Mouse (Mus musculus) lung, adult 18-20 months (tissue): ENCODE data around the gene Gm20388.

Source experiments
- DNase-seq, 2 experiments: peaks; one replicate each; pipeline ENCODE4 v3.0.0; 2022; ENCODE audit warnings: mixed read lengths in 2 of 2

Gene Gm20388

DNA sequence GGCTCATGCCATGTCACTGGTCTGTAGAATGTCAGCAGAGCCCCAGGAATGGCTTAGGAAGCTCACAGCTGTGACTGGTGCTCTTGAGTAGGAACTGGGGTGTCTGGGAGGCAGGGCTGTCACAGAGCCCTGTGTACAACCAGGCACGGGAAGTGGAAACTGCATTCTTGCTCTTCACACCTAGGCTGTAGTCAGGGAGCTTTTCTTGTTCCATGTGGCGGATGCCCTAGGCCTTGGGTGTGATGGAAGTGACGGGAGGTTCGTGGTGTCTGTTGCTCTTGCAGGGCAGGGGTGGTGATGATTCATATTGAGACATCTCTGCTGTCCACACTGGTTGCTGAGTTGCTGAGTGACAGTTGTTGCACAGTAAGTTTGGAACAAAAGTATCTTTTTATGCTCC, 2084.5 kb downstream of the Gm20388 start:
- no peak for DNase-seq

DNA sequence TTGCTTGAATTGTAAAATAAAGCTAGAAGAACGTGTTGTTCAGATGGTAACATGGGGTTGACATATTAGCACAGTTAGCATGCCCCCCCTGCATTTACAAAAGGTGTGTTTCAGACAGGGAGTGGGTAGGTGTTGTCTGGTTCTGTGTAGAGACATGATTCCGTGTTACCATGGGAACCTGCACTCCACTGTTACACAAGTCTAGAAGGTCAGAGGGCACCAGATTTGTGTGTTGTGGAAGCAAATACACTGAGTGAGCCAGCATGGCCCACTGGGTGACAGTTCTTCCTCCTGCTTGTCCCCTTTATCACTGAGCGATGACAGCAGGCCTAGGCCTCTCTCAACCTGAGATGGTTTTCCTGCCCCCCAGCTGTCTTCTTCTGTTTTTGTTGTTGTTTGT, 2085.3 kb downstream of the Gm20388 start:
- peak in 1 of 2 experiments; percentile 57 for DNase-seq

DNA sequence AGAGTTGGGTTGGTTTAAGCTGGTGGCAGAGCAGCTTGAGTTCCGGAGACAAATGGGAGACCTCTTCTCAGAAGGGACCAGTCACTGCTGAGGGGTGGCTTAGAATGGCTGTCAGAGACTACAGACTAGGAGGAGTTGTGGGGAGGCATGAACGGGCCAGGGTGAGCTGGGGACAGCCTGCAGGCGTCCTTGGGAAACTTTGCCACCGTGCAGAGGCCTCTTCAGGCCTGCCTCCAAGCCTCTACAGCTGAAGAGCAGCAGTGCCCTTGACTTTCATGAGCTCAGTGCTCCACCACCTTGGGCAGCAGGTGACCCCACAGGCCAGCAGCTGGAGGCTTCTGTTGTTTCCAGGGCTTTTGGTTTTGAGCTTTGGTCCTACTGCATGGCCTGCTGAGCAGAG, 2088.0 kb downstream of the Gm20388 start:
- no peak for DNase-seq

DNA sequence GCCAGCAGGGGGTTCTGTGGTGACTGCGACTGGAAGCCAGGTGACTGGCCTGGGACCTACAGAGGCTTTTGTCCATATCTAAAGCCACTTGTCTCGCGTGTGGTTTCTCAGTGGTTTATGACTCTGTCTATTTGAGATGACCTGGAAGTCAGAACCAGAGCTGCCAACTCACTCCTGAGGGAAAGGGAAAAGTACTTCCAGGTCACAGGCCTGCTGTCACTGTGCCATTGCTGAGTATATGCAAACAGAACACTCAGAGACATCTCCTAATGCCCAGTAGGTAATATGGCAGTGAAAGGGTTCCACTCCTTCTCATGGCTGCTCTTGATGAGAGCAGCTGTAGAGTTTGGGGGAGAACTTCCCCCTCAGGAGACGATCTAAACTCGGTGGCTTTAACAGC, 2088.6 kb downstream of the Gm20388 start:
- no peak for DNase-seq

DNA sequence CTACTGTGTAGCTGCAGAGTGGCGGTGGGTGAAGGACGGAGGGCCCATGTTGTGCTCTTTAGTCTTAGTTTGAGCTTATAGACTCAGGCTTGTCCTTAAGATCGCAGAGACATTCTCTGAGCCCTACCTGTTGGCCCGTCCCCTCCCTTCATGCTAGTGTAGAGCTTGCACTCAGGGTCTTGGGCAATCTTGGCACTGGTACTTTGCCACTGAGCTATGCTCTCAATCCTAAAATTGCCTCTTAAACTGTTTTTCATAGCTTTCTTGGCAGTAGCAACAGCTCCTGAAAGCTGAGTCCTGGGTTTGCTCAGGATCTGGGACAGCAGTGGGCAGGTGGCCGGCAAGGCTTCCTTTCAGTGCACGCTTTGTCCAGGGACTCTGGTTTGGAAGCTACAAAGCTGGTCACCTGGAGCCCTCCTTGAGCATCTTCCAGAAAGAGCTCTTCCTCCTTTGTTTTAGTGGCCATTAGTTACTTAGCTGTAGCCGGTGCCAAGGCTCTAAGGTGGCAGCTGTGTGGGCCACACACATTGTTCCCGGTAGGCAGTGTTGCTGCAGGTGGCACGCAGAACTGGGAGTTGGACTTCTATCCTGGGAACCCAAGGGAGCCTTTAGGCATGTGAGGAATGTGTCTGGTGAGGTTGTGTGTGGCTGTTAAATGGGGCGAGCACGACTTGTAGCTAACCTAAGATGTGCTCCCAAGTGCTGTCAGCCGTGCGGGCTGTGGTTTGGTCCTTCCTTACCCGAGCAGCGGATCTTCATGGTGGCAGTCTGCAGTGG, 2090.9 kb downstream of the Gm20388 start:
- peak; percentile 62 to 69 for DNase-seq

DNA sequence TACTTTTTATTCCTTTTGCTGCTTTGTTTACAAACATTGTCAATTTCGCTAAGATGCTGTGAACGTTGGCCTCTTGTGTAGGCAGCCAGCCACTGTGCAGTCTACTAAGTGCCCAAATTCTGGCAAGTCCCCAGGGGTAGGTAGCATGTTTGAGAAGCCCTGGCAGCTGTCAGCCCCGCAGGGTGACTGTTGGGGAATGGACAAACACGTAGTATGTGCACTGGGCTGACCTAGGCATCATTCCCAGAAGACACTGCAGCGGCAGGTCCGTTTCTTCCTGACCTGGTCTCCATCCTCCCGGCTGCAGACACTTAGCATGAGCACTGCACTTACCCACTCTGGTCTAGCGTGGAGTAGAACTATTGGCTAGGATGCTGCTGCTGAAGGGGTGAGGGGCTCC, 2093.0 kb downstream of the Gm20388 start:
- DNase-seq = no peak

DNA sequence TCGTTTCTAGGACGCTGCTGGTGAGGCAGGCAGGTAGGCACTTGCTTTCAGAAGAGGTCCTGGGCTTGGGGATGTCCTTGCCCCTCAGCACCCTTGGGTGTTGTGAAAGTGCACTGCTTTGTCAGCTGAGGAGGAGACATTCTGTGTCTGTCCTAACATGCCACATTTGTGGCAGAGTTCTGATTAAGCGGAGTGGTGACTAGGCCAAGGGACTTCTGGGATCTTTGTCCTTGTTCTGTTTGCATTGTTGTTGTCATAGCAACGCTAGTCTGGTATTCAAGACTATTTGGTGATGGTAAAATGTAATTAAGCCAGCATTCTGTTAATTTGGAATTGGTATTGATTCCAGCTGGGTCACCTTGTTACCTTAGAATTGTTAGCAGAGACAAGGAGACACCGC, 2093.5 kb downstream of the Gm20388 start:
- DNase-seq = no peak

DNA sequence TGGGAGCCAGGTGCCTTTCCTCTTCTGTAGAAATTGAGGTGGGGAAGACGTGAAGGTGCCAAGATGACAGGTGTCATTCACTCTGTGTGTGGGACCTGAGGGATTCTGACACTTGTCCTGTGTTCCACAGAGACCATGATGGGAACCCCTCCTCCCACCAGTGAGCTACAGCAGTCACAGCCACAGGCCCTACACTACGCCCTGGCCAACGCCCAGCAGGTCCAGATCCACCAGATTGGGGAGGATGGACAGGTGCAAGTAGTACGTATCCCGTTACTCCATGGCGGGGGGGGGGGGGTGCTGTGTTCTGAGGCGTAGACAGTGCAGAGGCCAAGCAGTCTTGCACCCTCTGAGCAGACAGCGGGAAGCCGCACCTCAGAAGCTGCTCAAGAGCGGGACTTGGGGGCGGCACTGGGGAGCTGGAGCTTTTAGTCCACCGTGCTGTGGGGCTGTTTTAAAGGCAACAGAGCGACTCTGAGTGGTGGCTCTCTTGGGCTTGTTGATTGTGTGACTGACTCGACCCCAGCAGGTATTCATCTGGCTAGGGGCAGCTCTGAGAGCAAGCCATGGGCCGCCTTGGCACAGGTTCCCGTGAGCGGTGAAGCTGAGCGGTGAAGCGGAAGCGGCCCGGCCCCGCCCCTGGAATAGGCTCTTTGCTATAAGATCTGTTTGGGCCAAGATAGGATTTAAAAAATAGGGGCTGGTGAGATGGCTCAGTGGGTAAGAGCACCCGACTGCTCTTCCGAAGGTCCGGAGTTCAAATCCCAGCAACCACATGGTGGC, 2095.0 kb downstream of the Gm20388 start:
- DNase-seq = no peak

DNA sequence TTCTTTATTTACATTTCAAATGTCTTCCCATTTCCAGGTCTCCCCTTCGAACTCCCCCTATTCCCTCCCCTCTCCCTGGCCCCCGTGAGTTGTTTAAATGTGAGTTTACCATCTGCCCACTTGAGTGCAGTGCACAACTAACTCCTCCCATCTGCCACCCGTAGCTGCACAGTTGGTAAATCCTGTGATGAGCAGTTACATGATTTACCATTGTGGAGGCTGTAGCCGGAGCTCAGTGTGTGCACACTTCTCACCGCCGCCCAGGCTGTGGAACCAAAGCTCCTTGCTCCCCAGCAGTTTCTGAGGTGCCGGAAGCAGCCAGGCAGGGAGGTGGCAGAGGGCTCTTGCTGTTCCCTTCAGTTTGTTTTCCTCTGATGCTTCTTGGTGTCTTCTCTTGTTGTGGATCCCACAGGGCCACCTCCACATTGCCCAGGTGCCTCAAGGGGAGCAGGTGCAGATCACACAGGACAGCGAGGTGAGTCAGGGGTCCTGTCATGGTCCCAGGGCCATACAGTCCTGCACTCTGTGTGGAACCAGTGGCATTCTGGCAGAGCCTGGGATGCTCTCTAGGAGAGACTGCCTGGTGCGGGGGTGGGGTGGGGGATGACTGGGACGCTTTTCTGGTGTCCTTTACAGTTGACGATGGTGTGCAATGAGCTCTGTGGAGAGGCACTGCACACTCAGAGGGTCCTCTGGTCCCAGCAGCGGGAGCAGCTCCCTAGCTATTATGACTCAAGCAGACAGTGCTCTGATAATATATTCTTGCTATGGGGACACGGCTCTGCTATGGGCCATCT, 2096.2 kb downstream of the Gm20388 start:
- DNase-seq = no peak

DNA sequence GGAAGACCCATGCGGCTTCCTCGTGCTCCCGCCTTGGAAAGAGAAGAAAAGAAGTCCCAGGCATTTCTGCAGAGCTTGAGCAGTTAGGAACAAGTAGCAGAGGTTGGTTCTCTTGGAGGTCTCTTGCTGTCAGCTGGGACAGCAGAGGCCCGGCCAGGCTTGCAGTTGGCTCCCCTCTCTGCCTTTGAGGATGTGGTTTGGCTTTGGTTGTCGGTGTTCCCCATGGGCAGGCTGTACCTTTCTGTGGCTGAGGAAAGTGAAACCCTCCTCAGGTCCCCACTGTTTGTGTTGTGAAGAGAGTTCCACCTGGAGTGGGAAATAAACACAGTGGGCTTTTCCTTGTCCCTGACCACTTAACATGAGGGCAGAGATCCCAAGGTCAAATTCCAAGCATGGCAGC, 2097.8 kb downstream of the Gm20388 start:
- no peak for DNase-seq

DNA sequence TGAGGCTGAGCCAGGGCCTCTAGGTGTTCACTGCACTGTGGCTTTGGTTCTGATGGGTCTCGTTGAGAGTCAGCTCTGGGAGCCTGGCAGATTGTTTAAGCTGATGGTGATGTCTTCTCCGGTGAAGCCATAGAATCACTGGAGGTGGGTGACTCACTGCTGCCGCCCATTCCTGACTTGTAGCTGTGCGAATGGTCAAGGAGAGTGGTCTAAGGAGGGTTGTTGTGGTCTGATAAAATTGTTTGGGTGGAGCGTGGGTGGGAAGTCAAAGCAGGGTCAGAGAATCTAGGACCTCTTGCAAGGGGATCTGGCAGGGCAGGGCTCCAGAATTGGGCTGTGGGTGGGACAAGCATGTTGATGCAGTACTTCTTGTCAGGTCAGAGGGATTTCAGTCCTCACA, 2100.0 kb downstream of the Gm20388 start:
- no peak for DNase-seq

DNA sequence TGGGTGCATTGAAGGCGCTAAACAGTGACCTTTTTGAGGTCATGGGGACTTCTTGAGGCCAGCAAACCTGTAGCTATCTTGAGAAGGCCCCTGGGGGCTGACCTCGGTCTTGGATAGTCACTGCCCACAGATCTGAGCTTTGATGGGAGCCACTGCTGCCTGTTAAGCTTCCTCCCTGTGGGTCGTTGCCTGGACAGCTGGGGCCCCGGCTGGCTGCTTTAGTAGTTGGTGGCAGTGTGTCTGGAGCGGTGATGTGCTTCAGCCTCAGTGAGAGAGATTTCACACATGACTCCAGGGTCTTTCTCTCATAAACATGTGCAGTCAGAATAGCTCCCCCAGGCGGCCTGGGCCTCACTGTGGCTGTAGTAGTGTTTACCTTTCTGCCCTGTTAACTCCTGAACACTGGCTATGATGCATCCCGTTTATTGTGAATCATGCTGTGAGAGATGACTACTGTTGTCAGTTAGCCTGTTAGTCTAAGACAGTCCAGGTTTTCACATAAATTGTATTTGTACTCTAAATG, 2100.5 kb downstream of the Gm20388 start:
- no peak for DNase-seq

DNA sequence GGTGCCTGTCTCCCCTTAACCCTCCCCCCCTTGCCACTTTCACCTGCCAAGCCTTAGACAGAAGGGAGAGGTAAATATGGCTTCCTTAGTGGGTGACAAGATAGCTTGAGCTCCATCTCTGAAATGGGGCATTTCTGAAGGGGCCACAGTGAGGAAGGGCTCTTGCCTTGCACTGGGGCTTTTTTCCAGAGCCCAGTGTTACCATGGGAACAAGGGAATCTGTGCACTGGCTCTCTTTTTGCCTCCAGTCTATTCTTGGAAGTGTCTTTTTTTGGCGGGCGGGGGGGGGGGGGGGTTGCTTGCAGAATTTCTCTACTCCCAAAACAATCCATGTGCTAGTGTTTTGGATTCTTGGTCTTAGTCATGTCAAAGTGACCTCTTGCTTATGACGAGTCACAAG, 2104.0 kb downstream of the Gm20388 start:
- no peak for DNase-seq

DNA sequence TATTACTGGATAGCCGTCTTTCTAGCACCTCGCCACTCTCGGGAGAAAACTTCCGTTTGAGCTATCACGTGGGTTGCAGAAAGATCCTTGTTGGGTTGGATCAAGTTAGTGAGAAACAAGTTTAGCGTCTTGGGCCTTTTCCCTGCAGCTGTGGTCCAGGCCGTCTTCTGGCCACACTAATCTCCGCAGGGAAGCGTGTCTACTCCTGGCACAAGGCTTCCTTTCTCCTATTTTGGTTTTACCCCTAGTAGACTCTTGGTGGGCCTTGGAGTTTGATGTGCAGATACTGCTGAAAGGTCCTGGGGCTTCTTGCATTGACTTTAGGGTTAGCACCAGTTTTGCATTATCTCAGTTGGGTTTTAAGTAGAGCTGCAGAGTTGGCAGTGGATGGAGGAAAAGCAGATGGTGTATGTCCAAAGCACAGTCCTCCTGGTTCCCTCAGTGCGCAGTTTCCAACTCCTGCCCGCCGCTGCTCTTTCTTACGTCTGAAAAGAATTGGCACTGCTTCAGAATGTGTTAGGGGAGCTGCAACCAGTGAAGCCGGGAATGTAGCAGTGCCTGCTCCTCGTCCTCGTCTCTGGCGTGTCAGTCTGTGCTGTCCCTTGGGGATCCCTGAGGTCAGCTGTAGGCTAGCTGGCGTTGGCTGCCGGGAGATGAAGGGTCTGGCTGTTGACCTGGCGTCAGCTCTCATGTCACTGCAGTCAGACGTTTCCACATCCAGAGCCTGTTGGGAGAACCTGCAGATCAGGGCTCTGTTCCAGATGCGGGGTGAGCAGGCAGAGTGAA, 2107.6 kb downstream of the Gm20388 start:
- peak in 1 of 2 experiments; percentile 18 for DNase-seq

DNA sequence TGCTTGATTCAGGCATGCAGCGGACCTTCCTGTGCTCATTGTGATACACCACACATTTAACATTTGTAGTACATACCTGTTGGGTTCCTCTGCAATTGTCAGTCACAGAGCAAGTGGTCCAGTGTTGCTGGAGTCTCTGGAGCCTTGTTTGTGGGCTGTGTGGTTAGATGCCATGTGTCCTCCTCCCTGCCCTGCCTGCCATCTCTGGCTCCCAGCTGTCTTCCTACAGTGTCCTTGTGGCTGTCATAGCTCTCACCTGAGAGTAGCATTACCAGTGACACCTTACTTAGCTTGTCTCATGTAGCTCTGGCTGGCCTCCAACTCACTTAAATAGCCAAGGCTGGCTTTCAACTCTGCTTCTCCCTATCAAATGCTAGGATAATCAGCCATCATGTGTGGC, 2108.5 kb downstream of the Gm20388 start:
- no peak for DNase-seq

DNA sequence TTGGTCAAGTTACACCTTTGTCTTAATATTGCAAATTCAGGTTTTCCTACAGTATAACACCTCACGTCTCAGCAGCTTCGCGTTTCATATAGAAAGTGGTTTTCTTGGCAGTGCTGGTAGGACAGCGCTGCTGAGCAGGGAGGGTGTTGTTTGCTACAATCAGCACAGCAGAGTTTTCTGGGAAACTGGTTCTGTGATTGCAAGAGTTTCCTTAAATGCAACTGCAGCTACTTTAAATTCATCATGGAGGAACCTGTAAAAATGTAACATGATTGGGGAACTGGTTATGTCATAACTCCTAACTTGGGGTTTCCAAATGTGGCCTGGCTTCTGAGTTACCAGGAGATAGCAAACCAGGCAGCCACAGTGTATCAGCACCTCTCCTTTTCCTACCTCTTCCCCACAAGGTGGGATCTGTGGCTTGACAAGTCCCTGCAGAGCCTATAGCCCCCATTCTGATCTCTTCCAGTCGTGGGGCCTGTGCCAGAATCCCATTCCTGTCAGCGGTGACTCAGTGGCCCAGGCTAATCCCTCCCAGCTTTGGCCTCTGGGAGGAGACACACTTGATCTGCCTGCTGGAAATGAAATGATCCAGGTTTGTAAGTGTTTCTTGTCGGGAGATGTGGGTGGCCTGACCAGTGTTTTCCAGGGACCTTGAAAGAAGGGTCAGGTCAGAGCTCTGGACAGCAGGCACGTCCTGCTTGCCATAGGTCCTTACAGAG, 2109.6 kb downstream of the Gm20388 start:
- DNase-seq = no peak

DNA sequence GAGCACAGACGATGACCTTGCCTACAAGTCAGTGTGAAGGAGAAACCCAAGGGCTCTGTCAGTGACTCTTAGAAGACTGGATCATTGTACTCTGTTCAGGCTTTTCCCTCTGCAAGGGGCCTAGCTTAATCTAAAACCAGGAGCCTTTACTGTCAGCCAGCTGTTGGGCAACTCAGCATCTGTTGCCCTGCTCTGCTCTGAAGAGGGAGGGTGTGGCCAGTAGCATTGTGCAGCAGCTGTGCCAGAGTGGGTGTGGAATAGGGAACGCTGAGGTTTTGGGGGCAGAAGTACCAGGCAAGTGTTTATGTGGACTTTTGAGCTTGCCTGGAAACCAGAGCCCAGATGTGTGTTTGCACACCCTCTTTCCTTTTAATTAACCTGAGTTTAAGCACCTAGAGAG, 2111.1 kb downstream of the Gm20388 start:
- peak; percentile 62 to 70 for DNase-seq

DNA sequence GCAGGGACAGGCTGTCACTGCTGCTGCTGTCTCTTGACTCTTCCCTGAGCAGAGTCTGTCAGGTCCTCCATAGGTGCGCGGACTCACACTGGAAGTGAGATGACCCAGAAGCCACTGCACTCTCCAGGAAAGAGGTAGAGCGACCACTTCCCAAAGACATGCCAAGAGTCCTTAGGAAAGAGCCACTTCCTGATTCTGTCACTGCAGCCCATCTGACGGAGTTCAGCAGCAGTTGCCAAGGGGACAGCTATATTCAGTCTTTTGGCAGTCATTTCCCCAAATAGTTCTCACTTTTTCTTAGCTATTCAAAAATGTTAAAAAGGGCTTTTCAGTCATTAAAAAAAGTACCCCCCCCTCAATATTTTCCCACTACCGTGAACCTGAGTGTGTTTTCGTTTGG, 2111.6 kb downstream of the Gm20388 start:
- DNase-seq = no peak

DNA sequence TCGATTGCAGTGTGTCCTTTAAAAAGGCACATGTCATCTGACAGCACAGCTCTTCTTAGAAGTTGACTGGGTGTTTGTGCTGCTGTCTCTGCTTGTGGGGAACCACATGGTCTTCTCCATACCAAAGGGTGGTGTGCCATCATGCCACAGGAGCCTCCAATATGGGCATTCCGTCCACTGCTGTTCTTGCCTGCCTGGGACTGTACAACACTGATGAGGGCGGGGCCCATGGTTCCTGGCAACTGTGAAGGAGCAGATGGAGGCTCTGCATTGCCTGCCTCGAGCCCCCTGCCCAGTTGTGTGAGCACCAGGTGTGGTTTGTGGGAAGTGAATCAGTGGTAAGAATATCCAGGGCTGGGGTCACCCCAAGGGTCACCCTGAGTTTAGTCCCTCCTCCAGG, 2112.1 kb downstream of the Gm20388 start:
- DNase-seq = no peak

DNA sequence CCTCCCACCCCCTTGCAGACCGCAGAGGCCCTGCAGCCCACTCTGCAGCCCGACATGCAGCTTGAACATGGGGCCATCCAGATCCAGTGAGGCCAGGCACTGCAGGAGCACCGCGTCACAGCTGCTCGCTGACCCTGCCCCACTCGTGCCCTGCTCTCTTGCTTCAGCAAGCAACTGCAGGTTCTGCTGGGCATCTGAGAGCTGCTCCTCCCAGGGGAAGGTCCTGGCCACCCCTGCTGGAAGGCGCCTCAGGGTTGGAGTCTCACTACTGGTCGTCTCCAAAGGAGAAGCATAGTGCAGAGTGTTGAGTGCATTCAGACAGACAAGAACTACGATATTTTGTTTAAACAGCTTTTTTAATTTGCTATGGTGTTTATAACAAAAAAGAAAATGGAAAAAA, 2114.9 kb downstream of the Gm20388 start:
- DNase-seq = no peak

DNA sequence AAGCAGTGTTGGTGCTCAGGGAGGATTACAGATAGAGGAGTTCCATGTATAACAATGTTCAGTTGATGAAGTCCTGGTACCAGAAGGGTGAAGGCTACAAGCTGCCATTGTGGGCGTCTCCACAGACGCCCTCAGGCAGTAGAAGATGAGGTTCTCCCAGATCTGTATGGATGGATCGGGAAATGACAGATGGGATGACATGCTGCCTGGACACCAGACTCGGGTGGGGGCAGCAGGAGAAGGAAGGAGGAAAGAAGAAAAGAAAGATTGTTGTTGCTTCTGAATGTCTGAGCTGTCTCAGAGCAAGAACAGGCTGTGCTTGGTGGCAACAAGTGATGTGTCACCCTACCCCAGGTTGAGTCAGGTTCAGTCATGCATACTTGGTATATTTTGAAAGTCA, 2117.5 kb downstream of the Gm20388 start:
- no peak for DNase-seq

DNA sequence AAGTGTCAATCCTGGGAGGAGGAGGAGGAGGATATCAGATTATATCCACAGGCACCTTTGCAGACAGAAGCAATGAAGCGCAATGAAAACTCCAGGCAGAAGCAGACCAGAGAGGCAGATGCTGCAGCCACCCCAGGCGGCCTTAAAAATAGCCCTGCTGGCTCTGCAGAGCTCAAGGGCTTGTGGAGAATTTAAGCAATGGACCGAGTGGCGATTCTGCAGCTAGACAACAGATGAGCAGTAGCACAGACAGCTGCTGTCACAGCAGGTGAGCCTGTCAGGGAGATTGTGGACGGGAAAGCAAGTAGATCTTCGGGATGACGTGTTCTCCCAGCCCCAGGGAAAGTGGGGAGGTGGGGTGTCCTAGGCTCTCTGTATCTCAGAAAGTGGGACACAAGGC, 2120.3 kb downstream of the Gm20388 start:
- no peak for DNase-seq
